Mouse (Mus musculus) megakaryocyte, embryonic 14.5 days (primary cell): Measurements from ENCODE around the gene B3galnt1. TPM values are rescaled to one million over a fixed set of nuclear protein-coding genes. Genes with fewer than 3 reads are reported as not detected.
"Not testable (repeated sequence)": the region's sequence is repeated elsewhere in the genome, so short reads cannot be mapped to it uniquely, and the experiment has no call there.

ENCODE experiments used
- H3K27me3 ChIP-seq: replicated peaks from 2 replicates; pipeline ENCODE3; 2012; ENCODE audit warnings: inconsistent platforms
- H3K36me3 ChIP-seq: replicated peaks from 2 replicates; pipeline ENCODE3; 2012; ENCODE audit warnings: low read length, inconsistent platforms, mixed read lengths
- H3K4me1 ChIP-seq: 2 replicates; pipeline ENCODE4 v1.6.1; 2012; ENCODE audit warnings: inconsistent platforms
- H3K4me3 ChIP-seq: replicated peaks from 2 replicates; pipeline ENCODE3; 2012; ENCODE audit warnings: moderate library complexity, mild to moderate bottlenecking, inconsistent platforms
- H3K9me3 ChIP-seq: 2 replicates; pipeline ENCODE4 v1.6.1; 2012; ENCODE audit warnings: inconsistent platforms
- FLI1 ChIP-seq: IDR thresholded peaks from 2 replicates; pipeline ENCODE4 v1.6.1; 2012; ENCODE audit warnings: low read length, inconsistent platforms, mixed read lengths
- GATA1 ChIP-seq: IDR thresholded peaks from 3 replicates; pipeline ENCODE4 v1.6.1; 2012; ENCODE audit warnings: mixed read lengths, low read length, inconsistent platforms, borderline replicate concordance
- polyA plus RNA-seq: library from polyadenylated mRNA; stranded (reverse); fragments of >175 nt; gene quantifications from 2 replicates; pipeline ENCODE4 v1.2.3, GENCODE M21; 2012; ENCODE audit warnings: low replicate concordance; ENCODE audit not compliant: insufficient read depth

The B3galnt1 gene
- polyA plus RNA-seq, 1 experiment, result 0.32 TPM

DNA sequence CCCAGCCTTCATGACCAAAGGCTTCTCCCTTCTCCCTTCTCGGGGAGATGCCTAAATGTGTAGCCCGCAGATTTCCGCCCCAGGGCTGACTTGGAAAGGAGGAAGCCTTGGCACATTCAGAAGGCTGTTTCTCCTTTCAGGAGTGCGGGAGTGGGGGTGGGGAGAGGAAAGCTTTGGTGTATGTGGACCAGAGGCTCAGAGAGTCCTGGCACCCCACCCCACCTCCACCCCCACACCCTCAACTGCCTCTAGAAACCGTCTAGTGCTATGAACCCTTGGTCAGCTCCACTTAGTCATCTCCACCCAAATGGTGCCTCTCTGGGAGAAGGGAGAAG, 373 bp upstream of the B3galnt1 start:
- Histone ChIP-seq H3K4me3 (peak overlapping the region; percentile 85), H3K27me3 (peaks cover 33% of the 10 kb centered on the region), H3K36me3 (no peaks in the 10 kb centered on the region), H3K9me3 (no peaks in the 10 kb centered on the region), H3K4me1 (peaks cover 9% of the 10 kb centered on the region; the same call in 1 of the 2 replicates)
- TF ChIP-seq GATA1 (no peak), FLI1 (no peak)

DNA sequence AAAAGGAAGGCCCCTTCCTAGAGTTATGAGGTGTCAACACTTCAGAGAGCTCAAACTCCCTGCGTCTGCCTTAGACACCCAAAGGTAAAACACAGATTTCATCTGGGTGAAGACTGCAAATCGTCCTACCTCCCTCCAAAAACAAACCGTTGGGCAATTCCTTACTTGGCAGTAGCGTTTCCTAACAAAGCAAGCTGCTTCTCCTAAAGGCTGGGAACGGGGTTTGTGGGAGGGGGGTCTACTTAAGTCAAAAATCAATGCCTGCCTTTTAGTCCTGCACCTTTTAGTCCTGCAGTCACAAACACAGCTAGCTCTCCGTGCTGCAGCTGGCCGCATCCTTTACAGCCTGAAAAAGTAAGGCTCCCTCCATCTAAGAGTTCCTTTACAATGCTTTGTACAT, 944 bp downstream of the B3galnt1 start:
- no peaks in the 10 kb centered on the region for H3K9me3 ChIP-seq
- H3K27me3 ChIP-seq, result peaks cover 33% of the 10 kb centered on the region
- peaks cover 9% of the 10 kb centered on the region; the same call in 1 of the 2 replicates for H3K4me1 ChIP-seq
- no peaks in the 10 kb centered on the region for H3K36me3 ChIP-seq
- TF ChIP-seq FLI1, result no peak
- no peak for TF ChIP-seq GATA1
- no peak overlapping the region for H3K4me3 ChIP-seq

DNA sequence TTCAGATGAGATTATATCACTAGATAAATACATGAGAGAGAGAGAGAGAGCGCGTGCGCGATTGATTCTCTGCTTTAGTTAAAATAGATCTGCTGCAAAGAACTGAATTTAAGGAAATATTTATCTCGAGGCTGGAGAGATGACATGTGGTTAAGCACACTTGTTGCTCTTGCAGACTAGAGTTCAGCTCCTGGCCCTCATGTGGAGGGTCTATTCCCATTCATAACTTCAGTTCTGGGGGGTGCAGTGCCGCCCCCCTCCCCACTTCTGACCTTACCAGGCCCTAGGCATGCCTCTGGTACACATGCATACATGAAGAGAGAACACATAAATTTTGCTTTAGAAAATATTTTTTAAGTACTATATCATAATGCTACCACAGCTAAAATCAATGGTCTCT, 1.5 kb downstream of the B3galnt1 start:
- no peak for TF ChIP-seq GATA1
- no peak for TF ChIP-seq FLI1
- Histone ChIP-seq H3K27me3 (peaks cover 33% of the 10 kb centered on the region), H3K36me3 (no peaks in the 10 kb centered on the region), H3K4me3 (no peak overlapping the region), H3K9me3 (no peaks in the 10 kb centered on the region), H3K4me1 (peaks cover 9% of the 10 kb centered on the region; the same call in 1 of the 2 replicates)

DNA sequence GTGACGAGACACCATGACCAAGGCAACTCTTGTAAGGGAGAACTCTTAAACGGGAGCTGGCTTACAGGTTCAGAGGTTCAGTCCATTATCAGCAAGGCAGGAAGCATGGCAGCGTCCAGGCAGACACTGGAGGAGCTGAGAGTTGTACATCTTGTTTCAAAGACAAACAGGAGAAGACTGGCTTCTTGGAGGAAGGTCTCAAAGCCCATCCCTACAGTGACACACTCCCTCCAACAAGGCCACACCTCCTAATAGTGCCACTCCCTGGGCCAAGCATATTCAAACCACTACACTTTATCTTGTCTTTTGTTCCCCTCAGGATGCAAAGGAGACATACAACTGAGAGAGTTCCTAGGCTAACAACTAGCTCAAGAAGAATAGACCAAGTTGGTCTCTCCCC, 2.6 kb downstream of the B3galnt1 start:
- Histone ChIP-seq H3K4me3 (no peak overlapping the region), H3K36me3 (no peaks in the 10 kb centered on the region), H3K4me1 (peaks cover 9% of the 10 kb centered on the region; the same call in 1 of the 2 replicates), H3K27me3 (peaks cover 33% of the 10 kb centered on the region), H3K9me3 (0 out of 2 replicates have a peak, but pooled peaks cover 3% of the 10 kb centered on the region)
- no peak for TF ChIP-seq FLI1
- TF ChIP-seq GATA1, result no peak

DNA sequence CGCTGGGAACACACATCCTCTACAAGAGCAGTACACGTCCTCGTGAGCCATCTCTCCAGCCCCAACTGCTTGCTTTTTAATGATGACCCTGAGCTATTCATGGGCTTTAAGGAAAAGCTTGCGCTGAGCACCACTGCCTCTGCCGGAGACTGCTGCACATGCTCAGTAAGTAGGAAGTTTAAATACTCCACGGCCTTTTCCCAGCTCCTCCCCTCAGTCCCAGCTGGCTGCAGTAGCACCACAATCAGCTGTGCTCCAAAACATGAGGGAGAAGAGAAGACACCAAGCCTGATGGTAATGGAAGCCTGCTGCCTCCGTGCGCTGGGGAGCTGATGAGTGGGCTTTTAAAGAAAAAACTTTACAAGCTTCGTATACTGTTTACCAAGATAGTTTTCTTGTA, 4.7 kb downstream of the B3galnt1 start:
- no peak for TF ChIP-seq GATA1
- TF ChIP-seq FLI1, result no peak

DNA sequence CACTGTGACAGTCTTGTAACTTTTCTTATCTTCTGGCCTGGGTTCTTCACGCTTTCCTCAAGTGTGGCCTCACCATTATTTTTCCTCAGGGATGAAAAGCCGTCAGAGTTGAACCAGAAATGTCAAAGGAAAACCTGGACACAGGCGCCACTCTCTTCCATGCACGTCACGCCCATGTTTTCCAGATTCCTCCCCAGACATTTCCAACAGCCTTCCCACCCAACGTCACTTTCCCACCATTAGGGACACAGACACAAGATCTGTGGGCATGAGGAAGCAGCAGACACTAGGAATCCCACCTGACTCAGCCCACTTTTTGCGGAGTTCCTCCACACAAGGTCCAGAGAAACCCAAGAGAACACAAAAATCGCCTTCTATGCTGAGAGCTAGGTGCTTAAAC, 5.3 kb downstream of the B3galnt1 start:
- peaks cover 4% of the 10 kb centered on the region; the same call in 1 of the 2 replicates for H3K4me1 ChIP-seq
- H3K9me3 ChIP-seq, result peaks cover 10% of the 10 kb centered on the region; the same call in 1 of the 2 replicates
- H3K36me3 ChIP-seq, result no peaks in the 10 kb centered on the region
- TF ChIP-seq GATA1, result no peak
- no peak for TF ChIP-seq FLI1
- no peak overlapping the region for H3K4me3 ChIP-seq
- H3K27me3 ChIP-seq, result peaks cover 16% of the 10 kb centered on the region

More for the DNA sequence above, 4.7 kb downstream of the B3galnt1 start:
- H3K4me3 ChIP-seq, result peak overlapping the region; percentile 23
- H3K9me3 ChIP-seq, result peaks cover 10% of the 10 kb centered on the region; the same call in 1 of the 2 replicates
- no peaks in the 10 kb centered on the region for H3K36me3 ChIP-seq
- peaks cover 9% of the 10 kb centered on the region; the same call in 1 of the 2 replicates for H3K4me1 ChIP-seq
- peaks cover 23% of the 10 kb centered on the region for H3K27me3 ChIP-seq

DNA sequence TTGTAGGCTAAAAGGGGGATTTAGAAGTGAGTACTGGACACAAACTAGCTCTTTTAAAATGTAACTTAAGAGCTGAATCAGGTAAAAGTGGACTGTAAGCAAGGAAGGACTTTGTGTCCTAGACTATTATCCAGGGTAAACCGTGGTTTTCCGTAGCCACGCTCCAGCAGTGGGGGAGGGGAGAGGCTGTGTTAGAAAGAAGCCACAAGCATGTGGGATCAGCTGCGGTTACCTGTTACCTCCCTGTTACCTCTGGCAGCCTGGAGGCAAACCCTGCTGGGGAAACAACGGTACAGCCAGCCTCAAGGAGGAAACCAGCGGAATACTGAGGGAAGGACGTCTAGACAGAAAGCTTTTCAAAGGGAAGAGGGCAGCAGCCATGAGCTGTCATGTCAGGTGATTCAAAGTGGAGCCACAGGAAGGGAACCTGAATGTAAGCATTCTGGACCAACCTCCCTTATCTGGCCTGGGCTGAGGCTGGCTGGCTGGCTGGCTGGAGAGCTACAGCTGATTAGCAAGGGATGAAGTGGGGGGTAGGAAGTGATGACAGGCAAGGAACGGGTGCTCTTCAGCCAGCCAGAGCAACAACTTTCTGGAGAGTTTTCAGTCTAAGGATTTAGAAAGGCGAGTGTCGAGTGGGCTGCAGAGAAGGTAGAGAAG, 10.5 kb downstream of the B3galnt1 start:
- no peak for TF ChIP-seq GATA1
- TF ChIP-seq FLI1, result no peak
- Histone ChIP-seq H3K36me3 (no peaks in the 10 kb centered on the region), H3K4me3 (no peak overlapping the region), H3K27me3 (no peaks in the 10 kb centered on the region), H3K9me3 (peaks cover 13% of the 10 kb centered on the region; the same call in 1 of the 2 replicates), H3K4me1 (no peaks in the 10 kb centered on the region)

DNA sequence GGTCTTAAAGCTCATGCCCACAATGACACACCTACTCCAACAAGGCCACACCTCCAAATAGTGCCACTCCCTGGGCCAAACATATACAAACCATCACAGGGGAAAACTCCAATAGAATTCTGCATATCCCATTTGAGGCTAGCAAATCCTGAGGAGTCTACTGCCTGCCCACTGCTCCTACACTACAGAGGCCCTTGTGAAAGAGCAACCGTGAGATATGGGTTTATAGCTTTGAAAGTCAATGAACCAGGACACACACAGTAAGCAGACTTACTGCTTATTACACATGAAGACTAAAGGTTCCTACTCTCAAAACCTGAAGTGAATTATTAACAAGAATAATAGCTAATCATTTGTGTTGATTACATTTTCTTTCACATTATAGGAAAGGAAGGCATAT, 15.0 kb downstream of the B3galnt1 start:
- Histone ChIP-seq H3K9me3 (0 out of 2 replicates have a peak, but pooled peaks cover 3% of the 10 kb centered on the region), H3K4me1 (no peaks in the 10 kb centered on the region), H3K27me3 (no peaks in the 10 kb centered on the region), H3K36me3 (no peaks in the 10 kb centered on the region), H3K4me3 (no peak overlapping the region)
- TF ChIP-seq FLI1, result no peak
- no peak for TF ChIP-seq GATA1

DNA sequence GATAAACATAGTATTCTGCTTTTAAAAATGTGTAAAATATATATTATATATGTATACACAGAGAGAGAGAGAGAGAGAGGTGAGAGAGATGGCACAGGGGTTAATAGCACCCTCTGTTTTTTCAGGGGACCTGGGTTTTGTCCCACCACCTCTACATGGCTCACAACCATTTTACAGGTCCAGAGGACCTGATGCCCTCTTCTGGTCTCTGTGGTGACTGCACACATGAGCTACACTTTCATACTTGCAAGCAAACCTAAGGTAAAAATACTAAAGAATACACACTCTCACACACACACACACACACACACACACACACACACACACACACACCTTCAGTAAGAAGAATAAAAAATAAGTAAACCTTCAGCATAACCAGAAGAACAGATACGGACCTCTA, 20.0 kb downstream of the B3galnt1 start:
- TF ChIP-seq FLI1, result no peak
- no peak for TF ChIP-seq GATA1
- H3K9me3 ChIP-seq, result no peaks in the 10 kb centered on the region
- H3K4me3 ChIP-seq, result no peak overlapping the region
- no peaks in the 10 kb centered on the region for H3K4me1 ChIP-seq
- no peaks in the 10 kb centered on the region for H3K27me3 ChIP-seq
- H3K36me3 ChIP-seq, result no peaks in the 10 kb centered on the region

DNA sequence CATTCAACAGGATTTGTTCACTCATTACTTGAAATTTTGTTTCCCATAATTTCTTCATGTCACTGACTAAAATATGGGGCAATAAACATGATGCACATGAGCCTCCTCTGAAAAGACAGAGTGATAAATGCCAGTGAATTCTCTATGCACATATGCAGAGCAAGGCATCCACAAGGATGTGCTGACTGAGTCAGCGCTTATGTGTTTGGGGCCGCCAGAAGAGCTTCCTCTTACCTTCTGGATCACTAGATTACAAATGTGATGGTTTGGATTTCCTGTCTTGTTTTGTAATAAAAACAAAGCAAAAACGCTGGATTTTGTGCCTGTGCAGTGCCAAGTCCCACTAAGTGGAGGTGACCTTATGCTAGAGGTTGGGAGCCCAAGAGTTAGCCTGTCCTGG, 22.0 kb downstream of the B3galnt1 start:
- H3K4me1 ChIP-seq, result no peaks in the 10 kb centered on the region

DNA sequence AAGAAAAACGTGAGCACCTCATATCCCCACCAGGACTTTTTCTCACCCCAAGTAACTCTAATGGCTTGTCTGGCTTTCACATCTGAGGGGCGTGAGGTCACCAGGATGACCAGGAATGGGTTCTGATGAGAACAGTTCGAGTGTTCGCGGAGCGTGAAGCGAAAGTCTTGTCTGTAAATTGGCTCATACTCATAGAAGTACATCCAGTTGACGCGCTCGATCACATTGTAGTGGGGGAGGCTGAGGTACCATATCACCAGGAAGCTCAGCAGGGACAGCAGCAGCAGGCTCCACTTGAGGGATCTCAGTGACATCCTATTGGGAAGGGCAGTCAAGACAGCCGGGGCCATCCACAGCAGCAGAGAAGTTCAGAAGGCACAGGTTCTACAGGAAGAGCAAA, 23.2 kb downstream of the B3galnt1 start:
- no peaks in the 10 kb centered on the region for H3K4me1 ChIP-seq
- no peak overlapping the region for H3K4me3 ChIP-seq
- no peaks in the 10 kb centered on the region for H3K36me3 ChIP-seq
- no peak for TF ChIP-seq GATA1
- no peaks in the 10 kb centered on the region for H3K27me3 ChIP-seq
- no peaks in the 10 kb centered on the region for H3K9me3 ChIP-seq

More for the DNA sequence above, 22.0 kb downstream of the B3galnt1 start:
- H3K4me3 ChIP-seq, result no peak overlapping the region
- no peaks in the 10 kb centered on the region for H3K27me3 ChIP-seq
- TF ChIP-seq GATA1 (no peak), FLI1 (no peak)
- no peaks in the 10 kb centered on the region for H3K36me3 ChIP-seq
- H3K9me3 ChIP-seq, result no peaks in the 10 kb centered on the region

DNA sequence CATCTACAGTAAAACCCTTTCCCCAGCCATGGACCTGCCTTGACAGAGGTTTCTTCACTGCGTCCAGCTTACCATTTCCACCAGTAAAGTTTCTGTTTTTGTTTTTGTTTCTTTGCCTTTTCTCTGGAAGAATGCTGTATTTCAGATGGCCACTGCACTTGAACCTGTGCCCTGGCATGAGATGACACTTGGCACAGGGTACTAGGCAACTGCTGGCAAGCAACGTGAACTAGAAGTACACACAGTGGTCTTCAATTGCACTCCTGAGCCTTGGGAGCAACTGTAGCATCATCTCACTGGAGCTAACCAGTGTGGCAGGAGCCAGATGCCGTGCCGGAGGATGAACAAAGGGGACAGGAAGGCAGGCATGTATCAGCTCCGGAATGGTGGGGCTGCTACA, 26.2 kb downstream of the B3galnt1 start:
- H3K4me3 ChIP-seq, result no peak overlapping the region
- no peaks in the 10 kb centered on the region for H3K9me3 ChIP-seq
- no peaks in the 10 kb centered on the region for H3K36me3 ChIP-seq
- H3K4me1 ChIP-seq, result no peaks in the 10 kb centered on the region
- TF ChIP-seq FLI1 (no peak), GATA1 (no peak)
- H3K27me3 ChIP-seq, result no peaks in the 10 kb centered on the region

DNA sequence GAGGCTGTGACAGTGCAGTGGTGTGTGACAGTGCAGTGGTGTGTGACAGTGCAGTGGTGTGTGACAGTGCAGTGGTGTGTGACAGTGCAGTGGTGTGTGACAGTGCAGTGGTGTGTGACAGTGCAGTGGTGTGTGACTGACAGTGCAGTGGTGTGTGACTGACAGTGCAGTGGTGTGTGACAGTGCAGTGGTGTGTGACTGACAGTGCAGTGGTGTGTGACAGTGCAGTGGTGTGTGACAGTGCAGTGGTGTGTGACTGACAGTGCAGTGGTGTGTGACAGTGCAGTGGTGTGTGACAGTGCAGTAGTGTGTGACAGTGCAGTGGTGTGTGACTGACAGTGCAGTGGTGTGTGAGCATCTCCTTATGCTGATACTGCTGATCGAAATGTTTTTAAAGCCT, 33.2 kb downstream of the B3galnt1 start:
- not testable (repeated sequence) for H3K36me3 ChIP-seq, H3K27me3 ChIP-seq, H3K9me3 ChIP-seq, H3K4me1 ChIP-seq, H3K4me3 ChIP-seq
